Mouse (Mus musculus) hindbrain, embryonic 16.5 days (tissue): Measurements from ENCODE around the gene Olfr628. TPM values are rescaled to one million over a fixed set of nuclear protein-coding genes. Genes with fewer than 3 reads are reported as not detected.
"Not testable (repeated sequence)": the region's sequence is repeated elsewhere in the genome, so short reads cannot be mapped to it uniquely, and the experiment has no call there.

Source experiments
- ATAC-seq: fragments of 200-750 bp; cut with Nextera tagmentation; 2 replicates; pipeline ENCODE4 v1.8.0; 2017; ENCODE audit warnings: moderate TSS enrichment, moderate library complexity
- H3K27ac ChIP-seq: fragments of 300-500 bp; sonication (generic); 2 replicates; pipeline ENCODE4 v1.5.1; 2014; ENCODE audit warnings: low read depth, mild to moderate bottlenecking, control low read depth, low read length, moderate library complexity
- H3K27me3 ChIP-seq: fragments of 300-500 bp; sonication (generic); replicated peaks from 2 replicates; pipeline ENCODE4 v1.6.1; 2014; ENCODE audit warnings: low read length; ENCODE audit not compliant: control insufficient read depth, insufficient read depth
- H3K36me3 ChIP-seq: fragments of 300-500 bp; sonication (generic); 2 replicates; pipeline ENCODE4 v1.6.1; 2014; ENCODE audit warnings: mild to moderate bottlenecking, low read length, moderate library complexity, mixed read lengths; ENCODE audit not compliant: control insufficient read depth, insufficient read depth
- H3K4me1 ChIP-seq: fragments of 300-500 bp; sonication (generic); 2 replicates; pipeline ENCODE4 v1.6.1; 2014; ENCODE audit warnings: low read depth, low read length; ENCODE audit not compliant: control insufficient read depth, insufficient read depth
- H3K4me2 ChIP-seq: fragments of 300-500 bp; sonication (generic); 2 replicates; pipeline ENCODE4 v1.6.1; 2014; ENCODE audit warnings: mild to moderate bottlenecking, low read length, control low read depth, moderate library complexity
- H3K4me3 ChIP-seq: fragments of 300-500 bp; sonication (generic); 2 replicates; pipeline ENCODE4 v1.5.1; 2014; ENCODE audit warnings: mild to moderate bottlenecking, low read length, control low read depth, moderate library complexity
- H3K9ac ChIP-seq: fragments of 300-500 bp; sonication (generic); 2 replicates; pipeline ENCODE4 v1.6.1; 2014; ENCODE audit warnings: low read depth, mild to moderate bottlenecking, control low read depth, low read length, moderate library complexity
- H3K9me3 ChIP-seq: fragments of 300-500 bp; sonication (generic); 2 replicates; pipeline ENCODE4 v1.6.1; 2014; ENCODE audit warnings: mild to moderate bottlenecking, low read length, moderate library complexity; ENCODE audit not compliant: control insufficient read depth
- WGBS: fragments of 180-500 bp; shearing (Covaris S2); extraction: QIAGEN DNeasy Blood & Tissue Kit; methylation state at CpG from one replicate; pipeline ENCODE4 v1.1.7; 2014; 5-methylcytosine and 5-hydroxymethylcytosine counted together
- polyA plus RNA-seq: library from polyadenylated mRNA; unstranded; fragments of >200 nt; fragmentation: Nextera tagmentation; extraction: Ambion mirVana; gene quantifications from 2 replicates; pipeline ENCODE4 v1.2.1, GENCODE M21; 2015

Olfr628 gene
- polyA plus RNA-seq, 1 experiment from 2014 or later = not detected

GRCm38 (mm10) chr7:103771494-103771893 is 41.3 kb downstream of the Olfr628 start, which contains the start of gene Olfr69:
Gene Olfr69, minus strand, starts transcription at chr7:103771594.
- H3K4me1 ChIP-seq = no peaks in the 10 kb centered on the region
- no peak within 1 kb of the TSS for H3K27ac ChIP-seq
- 84% methylated on average over 2 of the region's 2 CpGs for WGBS
- no peaks in the 10 kb centered on the region for H3K9me3 ChIP-seq
- H3K27me3 ChIP-seq = no peaks in the 10 kb centered on the region
- no peak for ATAC-seq
- no peak within 1 kb of the TSS for H3K9ac ChIP-seq
- H3K4me2 ChIP-seq = no peak within 1 kb of the TSS
- no peaks in the 10 kb centered on the region for H3K36me3 ChIP-seq
- no peak within 1 kb of the TSS for H3K4me3 ChIP-seq

GRCm38 (mm10) chr7:103777652-103778051 is 47.5 kb downstream of the Olfr628 start:
- not testable (repeated sequence) for ATAC-seq

GRCm38 (mm10) chr7:103779598-103779997 is 49.4 kb downstream of the Olfr628 start, which contains the start of gene Olfr68:
Gene Olfr68, minus strand, starts transcription at chr7:103779698.
- Histone ChIP-seq H3K27me3 (no peaks in the 10 kb centered on the region), H3K36me3 (no peaks in the 10 kb centered on the region), H3K4me2 (no peak within 1 kb of the TSS), H3K9ac (no peak within 1 kb of the TSS), H3K4me3 (no peak within 1 kb of the TSS), H3K4me1 (no peaks in the 10 kb centered on the region), H3K27ac (no peak within 1 kb of the TSS), H3K9me3 (no peaks in the 10 kb centered on the region)
- 74% methylated on average over 3 of the region's 3 CpGs for WGBS
- no peak for ATAC-seq

More at GRCm38 (mm10) chr7:103777652-103778051, 47.5 kb downstream of the Olfr628 start:
- H3K4me1 ChIP-seq, H3K36me3 ChIP-seq, H3K9ac ChIP-seq, H3K27me3 ChIP-seq, H3K4me2 ChIP-seq, H3K4me3 ChIP-seq, H3K9me3 ChIP-seq, H3K27ac ChIP-seq: not testable (repeated sequence)
- 86% methylated on average over 3 of the region's 4 CpGs for WGBS

Other genes with a start within 250 kb of the Olfr628 start
- gene Olfr609, start 232.3 kb upstream of the Olfr628 start, polyA plus RNA-seq = not detected in 2 replicates
- gene Olfr610, start 218.3 kb upstream of the Olfr628 start, polyA plus RNA-seq = not detected in 2 replicates
- not detected in 2 replicates for gene Olfr611, start 209.5 kb upstream of the Olfr628 start, polyA plus RNA-seq
- not detected in 2 replicates for gene Olfr612, start 187.7 kb upstream of the Olfr628 start, polyA plus RNA-seq
- gene Olfr613, start 182.3 kb upstream of the Olfr628 start, polyA plus RNA-seq = not detected in 2 replicates
- gene Olfr615, start 174.3 kb upstream of the Olfr628 start, polyA plus RNA-seq = not detected in 2 replicates
- gene Olfr616, start 161.2 kb upstream of the Olfr628 start, polyA plus RNA-seq = not detected in 2 replicates
- not detected in 2 replicates for gene Olfr617, start 157.3 kb upstream of the Olfr628 start, polyA plus RNA-seq
- 0.16 TPM in 1 of 2 replicates, not detected in the other for gene Olfr618, start 140.3 kb upstream of the Olfr628 start, polyA plus RNA-seq
- gene Olfr619, start 129.8 kb upstream of the Olfr628 start, polyA plus RNA-seq = not detected in 2 replicates
- gene Olfr620, start 117.8 kb upstream of the Olfr628 start, polyA plus RNA-seq = not detected in 2 replicates
- gene Olfr622, start 87.7 kb upstream of the Olfr628 start, polyA plus RNA-seq = not detected in 2 replicates
- not detected in 2 replicates for gene Olfr623, start 66.7 kb upstream of the Olfr628 start, polyA plus RNA-seq
- not detected in 2 replicates for gene Olfr624, start 59.2 kb upstream of the Olfr628 start, polyA plus RNA-seq
- gene Olfr625-ps1, start 47.7 kb upstream of the Olfr628 start, polyA plus RNA-seq = not detected in 2 replicates
- not detected in 2 replicates for gene Olfr243, start 15.7 kb upstream of the Olfr628 start, polyA plus RNA-seq
- gene Olfr629, start 14.6 kb downstream of the Olfr628 start, polyA plus RNA-seq = not detected in 2 replicates
- gene Olfr630, start 27.0 kb downstream of the Olfr628 start, polyA plus RNA-seq = not detected in 2 replicates
- not detected in 2 replicates for gene Olfr69, start 41.2 kb downstream of the Olfr628 start, polyA plus RNA-seq
- gene Olfr68, start 49.3 kb downstream of the Olfr628 start, polyA plus RNA-seq = not detected in 2 replicates
- gene Olfr67, start 61.4 kb downstream of the Olfr628 start, polyA plus RNA-seq = not detected in 2 replicates
- 1,299 and 1,681 TPM in 2 replicates for gene Hbb-bt, start 83.6 kb downstream of the Olfr628 start, polyA plus RNA-seq
- gene Hbb-bs, start 97.7 kb downstream of the Olfr628 start, polyA plus RNA-seq = 4,904 and 5,594 TPM in 2 replicates
- not detected in 2 replicates for gene Hbb-bh2, start 110.1 kb downstream of the Olfr628 start, polyA plus RNA-seq
- gene Hbb-bh1, start 112.8 kb downstream of the Olfr628 start, polyA plus RNA-seq = 0.37 TPM in 1 of 2 replicates, not detected in the other
- gene Hbb-y, start 122.8 kb downstream of the Olfr628 start, polyA plus RNA-seq = 13.4 and 35.4 TPM in 2 replicates
- not detected in 2 replicates for gene Olfr66, start 155.9 kb downstream of the Olfr628 start, polyA plus RNA-seq
- not detected in 2 replicates for gene Olfr64, start 164.1 kb downstream of the Olfr628 start, polyA plus RNA-seq
- not detected in 2 replicates for gene Olfr65, start 173.1 kb downstream of the Olfr628 start, polyA plus RNA-seq
- not detected in 2 replicates for gene Olfr631, start 198.5 kb downstream of the Olfr628 start, polyA plus RNA-seq
- gene Olfr632, start 204.0 kb downstream of the Olfr628 start, polyA plus RNA-seq = not detected in 2 replicates
- not detected in 2 replicates for gene Olfr633, start 214.1 kb downstream of the Olfr628 start, polyA plus RNA-seq
- gene Olfr635, start 240.8 kb downstream of the Olfr628 start, polyA plus RNA-seq = not detected in 2 replicates